Mouse (Mus musculus): ENCODE measurements around the gene Apoa1. TPM values are rescaled to one million over a fixed set of nuclear protein-coding genes. Genes with fewer than 3 reads are reported as not detected.

The Apoa1 gene
- polyA plus RNA-seq, 1 experiment, result 3,330 TPM

DNA sequence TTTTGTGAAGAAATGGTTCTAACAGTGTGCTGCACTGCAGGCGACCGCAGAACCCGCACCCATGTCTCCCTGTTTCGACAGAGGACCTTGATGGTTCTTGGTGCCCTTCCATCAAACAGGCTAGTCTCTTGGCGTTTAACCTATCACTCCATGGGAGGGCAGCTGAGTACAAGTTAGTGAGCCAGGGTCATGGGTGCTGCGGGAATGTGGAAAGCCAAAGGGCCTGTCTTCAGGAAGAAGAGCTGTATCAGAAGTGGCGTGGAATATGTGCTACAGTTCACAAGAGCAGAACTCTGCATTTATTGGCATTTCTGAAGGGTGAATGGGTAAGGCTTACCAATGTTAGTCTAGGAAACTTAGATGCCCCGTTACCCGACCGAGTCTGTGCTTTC, 13.4 kb upstream of the Apoa1 start:
- 89% methylated on average over 10 of the region's 10 CpGs for WGBS
- DNase-seq (ENCODE audit: low read depth, low spot score), result no peak

DNA sequence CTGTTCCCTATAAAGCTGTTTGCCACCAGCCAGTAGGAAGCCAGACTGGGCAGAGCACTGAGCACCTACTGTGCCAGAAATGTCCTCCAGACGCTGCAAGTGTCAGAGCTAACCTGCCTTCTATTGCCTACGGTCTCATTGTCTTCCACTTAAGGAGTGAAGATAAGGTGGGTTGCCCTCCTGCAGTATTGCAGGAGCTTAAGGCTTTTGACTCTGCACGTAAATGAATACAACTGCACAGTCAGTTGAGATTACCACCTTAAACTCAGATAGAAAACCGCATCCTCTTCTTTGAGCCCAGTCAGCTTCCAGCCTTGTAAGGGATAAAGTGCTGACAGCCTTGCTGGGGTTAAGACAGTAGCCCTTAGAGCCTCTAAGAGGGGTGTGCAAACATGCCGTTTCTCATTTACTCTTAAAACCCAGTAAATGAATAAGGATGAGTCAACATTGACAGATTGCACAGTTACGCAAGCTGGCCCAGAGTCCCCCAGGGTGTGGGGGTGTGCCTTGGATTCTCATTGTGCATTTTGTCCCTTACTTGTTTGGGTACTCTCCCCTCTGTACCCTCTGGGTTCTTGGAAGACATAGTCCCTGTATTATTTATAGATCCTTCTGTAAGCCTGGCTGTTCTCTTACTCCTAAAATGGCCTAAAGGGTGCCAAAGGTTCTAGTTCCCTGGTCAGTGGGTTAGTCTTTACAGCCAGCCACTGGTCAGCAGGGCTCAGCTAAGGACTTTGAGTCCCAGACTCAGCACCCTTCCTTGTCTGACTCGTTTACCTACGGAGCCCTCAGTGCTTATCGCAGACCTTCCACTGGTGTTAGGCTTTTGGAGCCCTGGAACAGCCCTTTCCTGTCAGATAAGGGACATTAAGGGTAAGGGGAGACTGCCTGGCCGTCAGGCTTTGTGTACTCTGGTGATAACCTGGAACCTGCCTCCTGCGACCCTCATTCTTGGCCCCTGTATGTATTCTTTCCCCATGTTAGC, 12.8 kb upstream of the Apoa1 start:
- DNase-seq (ENCODE audit: low read depth, low spot score), result no peak

DNA sequence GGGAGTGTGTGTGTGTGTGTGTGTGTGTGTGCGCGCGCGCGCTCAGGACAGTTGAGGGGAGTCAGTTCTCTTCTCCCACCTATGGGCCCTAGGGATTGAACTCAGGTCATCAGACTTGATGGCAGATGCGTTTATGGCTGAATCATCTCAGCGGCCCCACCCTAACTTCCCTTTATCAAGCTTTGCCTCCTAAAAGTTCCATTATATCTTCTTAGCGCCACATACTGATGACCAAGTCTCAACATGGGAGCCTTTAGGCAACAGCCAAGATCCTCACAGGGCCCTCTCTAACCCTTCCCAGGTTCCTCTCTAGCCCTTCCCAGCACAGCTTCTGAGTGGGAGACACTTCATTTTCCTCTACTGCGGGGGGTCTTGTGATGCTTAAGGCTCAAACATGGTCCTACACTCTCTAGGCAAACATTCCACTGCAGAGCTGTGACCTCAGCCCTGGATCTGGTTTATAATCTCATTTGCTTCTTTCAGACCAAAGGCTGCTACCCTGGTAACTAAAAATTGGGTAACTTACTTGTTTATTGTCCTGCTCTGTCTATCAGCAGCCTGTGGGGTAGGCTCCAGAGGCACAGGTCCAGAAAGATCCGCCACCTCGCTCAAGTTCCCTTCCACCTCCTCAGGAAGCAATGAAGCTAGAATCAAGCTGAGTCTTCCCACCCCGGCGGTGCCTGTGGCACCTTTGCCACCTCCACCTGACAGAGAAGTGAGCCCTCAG, 11.5 kb upstream of the Apoa1 start:
- 88% methylated on average over 13 of the region's 13 CpGs for WGBS
- DNase-seq (ENCODE audit: low read depth, low spot score), result no peak

More for the DNA sequence above, 12.8 kb upstream of the Apoa1 start:
- 68% methylated on average over 11 of the region's 11 CpGs for WGBS

- no peak for DNase-seq (ENCODE audit: low read depth, low spot score)
- 83% methylated on average over 9 of the region's 9 CpGs for WGBS
These were observed 10.2 kb upstream of the Apoa1 start for GRCm38 (mm10) chr9:46218176-46218575.

DNA sequence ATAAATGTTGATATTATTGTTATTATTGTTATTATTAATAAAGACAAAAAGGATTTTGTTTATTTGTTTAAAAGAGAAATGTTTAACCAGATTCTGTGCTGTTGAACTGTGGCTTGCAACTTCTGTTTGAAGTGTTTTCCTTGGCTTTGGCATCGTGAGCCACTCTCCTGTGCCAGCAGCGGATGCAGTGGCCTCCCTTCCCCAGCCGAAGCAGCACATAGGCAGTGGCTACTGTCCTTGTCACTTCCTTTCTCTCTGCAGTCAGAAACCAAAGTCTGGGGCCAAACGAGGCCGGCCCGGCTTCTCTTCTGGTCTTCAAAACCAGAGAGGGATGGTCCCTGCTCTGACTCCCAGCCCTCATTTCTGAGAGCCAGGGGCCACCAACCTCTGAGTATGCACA, 5.3 kb upstream of the Apoa1 start:
- no peak for DNase-seq (ENCODE audit: low read depth, low spot score)
- WGBS, result 82% methylated on average over 6 of the region's 6 CpGs

- no peak for DNase-seq (ENCODE audit: low read depth, low spot score)
- 47% methylated on average over 3 of the region's 3 CpGs for WGBS
These were observed 4.3 kb upstream of the Apoa1 start for GRCm38 (mm10) chr9:46224101-46224500.

DNA sequence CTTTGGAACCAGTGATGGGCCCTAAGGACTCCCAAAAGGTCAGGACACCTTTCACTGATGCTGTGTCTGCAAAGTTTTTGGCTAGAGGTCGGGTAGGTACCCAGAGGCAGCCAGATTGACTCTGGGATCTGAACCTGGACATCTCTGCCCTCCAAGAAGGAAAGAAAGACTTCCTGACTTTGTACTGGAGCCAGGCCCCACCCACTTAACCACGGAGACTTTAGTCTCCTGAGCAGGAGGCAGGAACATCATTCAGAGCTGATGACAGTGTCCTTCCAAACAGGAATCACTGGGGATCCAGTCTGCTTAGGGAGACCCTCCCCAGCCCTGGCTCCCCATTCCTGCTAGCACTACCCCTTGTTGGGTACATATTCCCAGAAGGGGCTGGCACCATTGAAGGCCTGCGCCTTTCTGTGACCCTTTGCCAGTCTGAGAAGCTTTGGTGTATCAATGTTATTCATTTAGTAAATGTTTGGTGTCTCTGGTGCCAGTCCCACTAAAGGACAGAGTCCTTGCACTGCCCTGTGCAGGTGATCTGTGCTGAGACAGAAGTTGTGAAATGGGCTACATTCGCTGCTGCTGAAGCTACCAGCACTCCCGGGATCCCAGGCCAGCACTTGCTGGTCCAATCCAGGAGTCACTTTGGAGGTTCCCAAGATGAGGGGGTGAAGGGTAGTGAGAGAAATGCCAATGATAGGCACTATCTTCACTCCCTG, 3.3 kb upstream of the Apoa1 start:
- no peak for DNase-seq (ENCODE audit: low read depth, low spot score)
- 60% methylated on average over 5 of the region's 5 CpGs for WGBS

DNA sequence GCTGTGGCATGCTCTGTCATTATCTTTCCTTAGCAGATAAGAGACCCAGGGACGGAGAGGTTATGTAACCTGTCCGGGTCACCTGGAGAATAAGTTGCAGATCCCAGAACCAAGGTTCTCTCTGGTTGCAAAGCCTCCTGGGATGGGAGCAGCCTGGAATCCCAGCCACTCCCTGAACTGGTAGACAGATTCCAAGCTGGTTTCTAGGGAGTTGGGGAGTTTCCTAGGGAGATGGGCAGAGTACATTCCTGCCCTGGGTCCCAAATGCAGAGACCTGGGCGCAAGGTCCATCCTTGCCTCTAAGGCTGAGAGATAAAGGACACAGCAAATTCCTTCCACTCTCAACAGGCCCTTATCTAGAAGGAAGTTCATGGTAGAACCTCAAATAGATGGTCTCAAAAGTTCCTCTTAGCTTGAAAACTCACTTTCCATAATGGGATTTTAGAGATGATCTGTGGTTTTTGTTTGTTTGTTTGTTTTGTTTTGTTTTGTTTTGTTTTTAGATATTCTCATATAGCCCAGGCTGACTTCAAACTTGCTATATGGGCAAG, 1.2 kb upstream of the Apoa1 start:
- no peak for DNase-seq (ENCODE audit: low read depth, low spot score)
- WGBS, result 49% methylated on average over 3 of the region's 3 CpGs

- peak; percentile 57 for DNase-seq (ENCODE audit: low read depth, low spot score)
- WGBS, result 17% methylated on average over 37 of the region's 37 CpGs
These were observed 1.4 kb downstream of the Apoa1 start for GRCm38 (mm10) chr9:46229573-46230449.

DNA sequence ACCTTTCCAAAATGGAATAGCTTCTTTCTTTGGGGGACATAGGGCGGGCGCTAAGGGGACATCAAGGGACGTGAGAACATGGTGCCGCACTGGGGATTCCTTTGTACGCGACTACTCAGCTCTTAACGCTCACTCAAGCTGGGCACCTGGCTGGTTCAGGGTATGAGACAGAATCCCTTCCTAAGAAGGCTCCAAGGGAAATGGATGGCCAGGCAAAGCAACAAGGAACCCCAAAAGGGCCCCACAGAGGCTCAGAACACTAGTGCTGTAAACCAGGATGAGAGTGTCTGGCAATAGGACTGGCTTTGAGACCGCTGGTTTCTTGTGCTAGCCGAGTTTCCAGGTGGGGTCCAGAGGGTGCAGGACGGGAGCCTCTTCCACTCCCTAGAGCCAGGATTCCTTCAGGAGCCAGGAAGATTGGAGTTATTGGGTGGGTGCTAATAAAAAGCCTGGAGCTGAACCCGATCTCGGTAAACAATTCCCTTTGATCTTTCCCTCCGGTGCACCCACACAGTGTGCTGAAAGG, 2.1 kb downstream of the Apoa1 start:
- no peak for DNase-seq (ENCODE audit: low read depth, low spot score)
- WGBS, result 16% methylated on average over 13 of the region's 13 CpGs

DNA sequence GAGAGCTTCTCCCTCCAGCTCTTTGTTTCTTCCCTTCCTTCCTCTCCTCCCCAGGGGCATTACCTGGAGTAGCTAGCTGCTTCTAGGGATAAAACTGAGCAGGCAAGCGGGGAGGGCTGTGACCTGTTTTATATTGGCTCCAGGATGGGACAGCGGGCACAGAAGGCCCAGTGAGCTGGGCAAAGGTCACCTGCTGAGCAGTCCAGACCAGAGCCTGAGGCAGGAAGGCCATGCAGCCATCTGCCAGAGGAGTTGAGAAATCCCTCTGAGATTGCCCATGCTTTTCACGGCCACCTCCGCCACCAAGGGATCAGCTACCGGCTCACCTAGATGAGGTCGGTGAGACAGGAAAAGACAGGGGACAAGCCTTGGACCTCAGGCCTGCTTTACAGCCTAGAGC, 6.8 kb downstream of the Apoa1 start:
- WGBS, result 65% methylated on average over 6 of the region's 6 CpGs

GRCm38 (mm10) chr9:46235596-46235648, 7.0 kb downstream of the Apoa1 start, which contains the start of gene Apoc3:
Gene Apoc3 (minus strand): TSS chr9:46235636.
- no peak for DNase-seq (ENCODE audit: low read depth, low spot score)

More for the DNA sequence above, 6.8 kb downstream of the Apoa1 start:
- DNase-seq (ENCODE audit: low read depth, low spot score), result no peak

DNA sequence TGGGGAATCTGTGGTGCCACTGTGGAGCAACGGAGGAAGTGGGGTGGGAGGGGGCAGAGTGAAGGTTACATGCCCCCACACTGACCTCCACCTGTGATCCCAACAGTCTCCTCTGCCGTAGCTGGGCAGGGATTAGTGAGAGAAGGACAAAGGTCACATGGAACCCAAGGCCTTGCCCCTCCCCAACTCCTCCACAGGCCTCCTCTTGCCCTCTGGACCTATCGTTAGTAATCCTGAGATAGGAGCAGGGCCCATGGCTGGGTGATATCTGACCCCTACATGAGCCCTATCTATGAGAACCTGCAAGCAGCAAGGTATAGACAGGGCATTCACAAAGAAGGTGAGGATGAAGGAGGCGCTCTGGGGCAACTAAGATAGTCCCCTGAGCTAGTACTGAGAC, 7.3 kb downstream of the Apoa1 start:
- no peak for DNase-seq (ENCODE audit: low read depth, low spot score)
- 57% methylated on average over 4 of the region's 4 CpGs for WGBS

DNA sequence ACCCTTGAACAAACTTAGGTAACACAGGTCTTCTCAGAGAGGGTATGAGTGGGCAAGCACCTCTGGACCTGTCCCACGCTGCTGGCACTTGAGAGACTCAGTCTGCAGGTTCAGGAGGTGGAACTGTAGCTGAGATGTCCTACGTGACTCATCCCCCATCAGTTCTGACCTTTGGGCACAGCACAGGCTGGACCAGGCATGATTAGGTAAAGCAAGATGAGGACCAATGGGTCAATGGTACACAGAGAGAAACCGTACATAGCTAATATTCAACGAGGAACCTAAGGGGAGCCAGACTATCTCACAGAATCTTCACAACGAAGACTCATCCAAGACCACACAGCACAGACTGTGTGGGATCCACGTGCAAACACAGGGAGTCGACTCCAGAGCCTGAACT, 10.5 kb downstream of the Apoa1 start:
- no peak for DNase-seq (ENCODE audit: low read depth, low spot score)
- WGBS, result 87% methylated on average over 7 of the region's 7 CpGs

DNA sequence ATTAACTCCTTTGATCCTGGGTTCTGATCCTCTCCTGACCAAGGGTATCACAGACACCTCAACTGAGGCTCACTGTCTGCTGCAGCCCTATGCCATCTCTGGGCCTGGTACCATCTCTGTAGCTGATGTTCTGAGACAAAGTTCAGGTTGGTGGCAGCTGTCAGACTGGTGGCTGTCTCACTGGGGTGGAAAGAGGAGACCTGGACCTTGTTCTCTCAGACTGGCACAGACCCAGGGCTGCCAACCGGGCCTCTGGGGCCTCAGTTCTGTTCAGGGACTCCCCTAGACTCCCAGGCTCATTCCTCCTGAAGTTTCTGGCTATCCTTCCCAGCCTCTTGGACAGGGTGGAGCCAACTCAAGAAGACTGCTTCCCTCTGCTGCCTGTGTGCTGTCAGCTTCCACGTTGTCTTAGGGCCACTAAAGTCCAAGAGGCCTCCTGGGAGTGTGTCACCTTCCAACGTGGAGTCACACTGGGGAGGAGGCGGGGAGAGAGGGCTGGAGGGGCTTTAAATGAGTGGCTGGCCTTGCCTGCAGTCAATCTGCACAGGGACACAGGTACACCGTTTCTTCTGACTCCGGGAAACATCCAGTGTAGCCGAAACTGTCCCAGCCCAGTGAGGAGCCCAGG, 12.3 kb downstream of the Apoa1 start, which contains the start of gene Apoa4:
Gene Apoa4 (plus strand): TSS at position 171 of the 628 bp plus-strand sequence.
- no peak for DNase-seq (ENCODE audit: low read depth, low spot score)
- 58% methylated on average over 7 of the region's 7 CpGs for WGBS

GRCm38 (mm10) chr9:46241818-46242217, 13.4 kb downstream of the Apoa1 start:
- 46% methylated on average over 2 of the region's 2 CpGs for WGBS

GRCm38 (mm10) chr9:46243122-46243521, 14.7 kb downstream of the Apoa1 start:
- WGBS, result 51% methylated on average over 4 of the region's 4 CpGs
- DNase-seq (ENCODE audit: low read depth, low spot score), result no peak

More at GRCm38 (mm10) chr9:46241818-46242217, 13.4 kb downstream of the Apoa1 start:
- no peak for DNase-seq (ENCODE audit: low read depth, low spot score)

GRCm38 (mm10) chr9:46243584-46243983, 15.2 kb downstream of the Apoa1 start:
- DNase-seq (ENCODE audit: low read depth, low spot score), result no peak
- WGBS, result 43% methylated on average over 8 of the region's 8 CpGs
